Mouse (Mus musculus) ES-E14 (cell line): ENCODE data around the gene Raver1. TPM values are rescaled to one million over a fixed set of nuclear protein-coding genes. Genes with fewer than 3 reads are reported as not detected.

Experiments
- DNase-seq: peaks from one replicate; pipeline ENCODE4 v3.0.0-alpha.2; 2013; ENCODE audit warnings: low read depth, low spot score
- H3K27ac ChIP-seq: 2 replicates; pipeline ENCODE4 v1.5.1; 2012; ENCODE audit warnings: low read depth, mild to moderate bottlenecking, low read length, moderate library complexity, mixed read lengths; ENCODE audit not compliant: poor library complexity, insufficient read depth, severe bottlenecking
- H3K36me3 ChIP-seq: 2 replicates; pipeline ENCODE4 v1.6.1; 2012; ENCODE audit warnings: mild to moderate bottlenecking, low read length, moderate library complexity, mixed read lengths; ENCODE audit not compliant: control insufficient read depth, poor library complexity, insufficient read depth, severe bottlenecking
- H3K4me1 ChIP-seq, 2 experiments: fragments of 150-350 bp in 1 of 2; sonication (generic) in 1 of 2; 2 replicates each; pipeline ENCODE4 v1.6.1; 2012; ENCODE audit warnings: low read length in 2 of 2, mild to moderate bottlenecking in 1 of 2, mixed read lengths in 1 of 2; ENCODE audit not compliant: control insufficient read depth in 2 of 2, insufficient read depth in 2 of 2, poor library complexity in 1 of 2
- H3K4me3 ChIP-seq, 2 experiments: fragments of 150-350 bp in 1 of 2; sonication (generic) in 1 of 2; 2 replicates each; pipeline ENCODE4 v1.5.1; 2012; ENCODE audit warnings: low read length in 2 of 2, low read depth in 1 of 2, mild to moderate bottlenecking in 1 of 2, mixed read lengths in 1 of 2; ENCODE audit not compliant: insufficient read depth in 1 of 2, poor library complexity in 1 of 2, severe bottlenecking in 1 of 2
- H3K9ac ChIP-seq: 2 replicates; pipeline ENCODE4 v1.6.1; 2012; ENCODE audit warnings: low read depth, mild to moderate bottlenecking, low read length, mixed read lengths; ENCODE audit not compliant: poor library complexity, insufficient read depth, severe bottlenecking
- H3K9me3 ChIP-seq: fragments of 150-350 bp; sonication (generic); 2 replicates; pipeline ENCODE4 v1.6.1; 2012; ENCODE audit warnings: low read depth, mild to moderate bottlenecking, low read length; ENCODE audit not compliant: control insufficient read depth, insufficient read depth
- CHD2 ChIP-seq: IDR thresholded peaks from 2 replicates; pipeline ENCODE4 v1.6.1; 2014; ENCODE audit warnings: mild to moderate bottlenecking, low read depth, low read length, inconsistent platforms
- HCFC1 ChIP-seq: IDR thresholded peaks from 2 replicates; pipeline ENCODE4 v1.6.1; 2012; ENCODE audit warnings: low read length, inconsistent platforms, borderline replicate concordance; ENCODE audit not compliant: insufficient read depth
- MAFK ChIP-seq: IDR thresholded peaks from 2 replicates; pipeline ENCODE4 v1.6.1; 2014; ENCODE audit warnings: mild to moderate bottlenecking, low read depth, low read length, inconsistent platforms; ENCODE audit not compliant: insufficient read depth
- ZC3H11A ChIP-seq: IDR thresholded peaks from 2 replicates; pipeline ENCODE4 v1.6.1; 2012; ENCODE audit warnings: low read depth, mild to moderate bottlenecking, inconsistent platforms, low read length, borderline replicate concordance
- ZNF384 ChIP-seq: IDR thresholded peaks from 2 replicates; pipeline ENCODE4 v1.6.1; 2012; ENCODE audit warnings: low read depth, low read length, inconsistent platforms
- in situ Hi-C, 2 experiments: fragments of 600-800 bp; cut with MboI; formaldehyde crosslinking; loops; one replicate each; pipeline ENCODE4 v1.15.1; 2025; ENCODE audit warnings: low sequenced_read_pairs in 2 of 2, inconsistent platforms in 1 of 2; ENCODE audit not compliant: unreplicated experiment in 2 of 2
- total RNA-seq: library from RNA; depleted of rRNA; stranded (reverse); fragments of 300-350 nt; gene quantifications from 2 replicates; pipeline ENCODE4 v1.2.3, GENCODE M21; 2012

Gene Raver1
- total RNA-seq, 1 experiment = 26.3 TPM

GRCm38 (mm10) chr9:21100447-21101161 is 8.8 kb upstream of the Raver1 start:
- Histone ChIP-seq H3K36me3 (no peaks in the 10 kb centered on the region), H3K9ac (no peak overlapping the region), H3K4me3 (no peak overlapping the region), H3K4me1 (peaks cover 0 to 15% of the 10 kb centered on the region in 2 experiments; a peak in 2 of 4 replicates), H3K27ac (no peak overlapping the region), H3K9me3 (no peaks in the 10 kb centered on the region)
- in situ Hi-C loops = no loop called here
- DNase-seq = no peak
- TF ChIP-seq ZNF384 (no peak), CHD2 (no peak), HCFC1 (no peak), MAFK (no peak), ZC3H11A (no peak)

DNA sequence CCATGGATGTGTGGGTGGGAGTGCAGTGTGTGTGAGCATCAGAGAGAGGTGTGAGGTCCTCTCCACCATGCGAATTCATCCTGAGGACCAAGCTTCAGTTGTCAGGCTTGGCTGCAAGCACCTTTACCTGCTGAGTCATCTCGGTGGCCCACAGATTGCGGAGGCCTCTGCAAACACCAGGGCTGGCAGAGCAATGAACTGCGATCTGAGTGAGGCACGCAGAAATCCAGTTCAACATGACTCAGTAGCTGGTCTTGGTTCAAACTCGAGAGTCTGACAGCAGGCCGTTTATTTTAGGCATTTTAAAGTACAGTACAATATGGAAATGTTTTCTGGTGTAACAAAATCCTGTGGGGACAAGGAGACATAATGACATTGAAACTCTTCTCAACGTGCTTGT is 6.0 kb upstream of the Raver1 start:
- TF ChIP-seq MAFK = no peak
- TF ChIP-seq ZNF384 = no peak
- no peak for TF ChIP-seq HCFC1
- TF ChIP-seq ZC3H11A = no peak
- TF ChIP-seq CHD2 = no peak
- Histone ChIP-seq H3K9ac (no peak overlapping the region), H3K36me3 (peaks cover 3% of the 10 kb centered on the region; the same call in 1 of the 2 replicates), H3K9me3 (no peaks in the 10 kb centered on the region), H3K27ac (no peak overlapping the region), H3K4me3 (no peak overlapping the region), H3K4me1 (peaks cover 0 to 15% of the 10 kb centered on the region in 2 experiments; a peak in 2 of 4 replicates)
- in situ Hi-C loops = no loop called here
- no peak for DNase-seq

DNA sequence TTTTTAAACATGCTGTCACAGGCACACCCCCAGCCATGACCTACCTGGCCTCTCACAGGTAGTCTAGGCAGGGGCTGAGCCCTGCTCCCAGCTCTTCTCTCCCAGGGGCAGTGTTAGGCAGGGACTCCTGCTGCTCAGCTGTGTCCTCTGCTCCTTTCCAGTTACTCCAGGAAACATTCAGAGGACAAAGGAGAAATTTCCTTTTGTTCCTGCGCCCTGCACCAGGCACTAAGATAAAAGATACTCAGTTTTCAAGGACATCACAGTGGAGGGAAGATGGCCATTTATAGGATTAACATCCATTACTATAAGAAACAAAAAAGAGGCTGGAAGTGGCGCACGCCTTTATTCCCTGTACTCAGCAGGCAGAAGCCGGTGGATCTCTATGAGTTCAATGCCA is 4.2 kb upstream of the Raver1 start:
- H3K27ac ChIP-seq = no peak overlapping the region
- no peaks in the 10 kb centered on the region for H3K9me3 ChIP-seq
- peaks cover 3% of the 10 kb centered on the region; the same call in 1 of the 2 replicates for H3K36me3 ChIP-seq
- TF ChIP-seq CHD2 = no peak
- TF ChIP-seq ZNF384 = no peak
- no peak for TF ChIP-seq ZC3H11A
- no peak for TF ChIP-seq HCFC1
- no peak for TF ChIP-seq MAFK
- DNase-seq = no peak
- H3K4me1 ChIP-seq = peaks cover 2 to 15% of the 10 kb centered on the region in 2 experiments; a peak in 3 of 4 replicates
- no peak overlapping the region for H3K4me3 ChIP-seq
- in situ Hi-C loops = no loop called here
- H3K9ac ChIP-seq = no peak overlapping the region

GRCm38 (mm10) chr9:21093423-21093822 is 1.6 kb upstream of the Raver1 start:
- Histone ChIP-seq H3K9ac (no peak overlapping the region), H3K27ac (no peak overlapping the region), H3K36me3 (peaks cover 25% of the 10 kb centered on the region), H3K9me3 (no peaks in the 10 kb centered on the region), H3K4me1 (peaks cover 2 to 6% of the 10 kb centered on the region in 2 experiments; a peak in 3 of 4 replicates), H3K4me3 (no peak overlapping the region)
- no peak for DNase-seq
- in situ Hi-C loops = no loop called here
- TF ChIP-seq ZNF384 (no peak), MAFK (no peak), ZC3H11A (no peak), HCFC1 (no peak), CHD2 (no peak)
